Mouse (Mus musculus) 416B (cell line): ENCODE measurements around the gene Agap1.
A peak's percentile ranks its signal among the peaks of the same experiment; 100 is the strongest.

Source experiments
- DNase-seq: peaks from one replicate; pipeline ENCODE4 v3.0.0; 2011; ENCODE audit warnings: low read depth

Agap1 gene

GRCm38 (mm10) chr1:89667387-89667786 is 212.8 kb downstream of the Agap1 start:
- DNase-seq, result peak; percentile 36

GRCm38 (mm10) chr1:89668635-89669034 is 214.0 kb downstream of the Agap1 start:
- DNase-seq, result no peak

GRCm38 (mm10) chr1:89671110-89671787 is 216.6 kb downstream of the Agap1 start:
- DNase-seq, result no peak

GRCm38 (mm10) chr1:89673071-89673470 is 218.5 kb downstream of the Agap1 start:
- no peak for DNase-seq

- peak; percentile 40 for DNase-seq
Observed at GRCm38 (mm10) chr1:89673686-89674085, 219.1 kb downstream of the Agap1 start.

- no peak for DNase-seq
Observed at GRCm38 (mm10) chr1:89674681-89675080, 220.1 kb downstream of the Agap1 start.

GRCm38 (mm10) chr1:89676411-89676810 is 221.8 kb downstream of the Agap1 start:
- DNase-seq, result peak; percentile 10

- DNase-seq, result no peak
Observed at GRCm38 (mm10) chr1:89680673-89681072, 226.1 kb downstream of the Agap1 start.

- DNase-seq, result no peak
Observed at GRCm38 (mm10) chr1:89688914-89689313, 234.3 kb downstream of the Agap1 start.

- DNase-seq, result no peak
Observed at GRCm38 (mm10) chr1:89689544-89690212, 235.1 kb downstream of the Agap1 start.

- DNase-seq, result no peak
Observed at GRCm38 (mm10) chr1:89691096-89691495, 236.5 kb downstream of the Agap1 start.

GRCm38 (mm10) chr1:89692420-89692819 is 237.8 kb downstream of the Agap1 start:
- no peak for DNase-seq

GRCm38 (mm10) chr1:89694916-89695315 is 240.3 kb downstream of the Agap1 start:
- no peak for DNase-seq

- peak; percentile 55 for DNase-seq
Observed at GRCm38 (mm10) chr1:89697241-89697640, 242.6 kb downstream of the Agap1 start.

- no peak for DNase-seq
Observed at GRCm38 (mm10) chr1:89700166-89700565, 245.6 kb downstream of the Agap1 start.

GRCm38 (mm10) chr1:89701162-89701730 is 246.6 kb downstream of the Agap1 start:
- no peak for DNase-seq

GRCm38 (mm10) chr1:89703294-89703693 is 248.7 kb downstream of the Agap1 start:
- no peak for DNase-seq

- no peak for DNase-seq
Observed at GRCm38 (mm10) chr1:89705670-89706069, 251.1 kb downstream of the Agap1 start.

GRCm38 (mm10) chr1:89706862-89707261 is 252.3 kb downstream of the Agap1 start:
- peak; percentile 55 for DNase-seq

- no peak for DNase-seq
Observed at GRCm38 (mm10) chr1:89707756-89708480, 253.3 kb downstream of the Agap1 start.

- DNase-seq, result no peak
Observed at GRCm38 (mm10) chr1:89709824-89710223, 255.2 kb downstream of the Agap1 start.

GRCm38 (mm10) chr1:89713681-89714080 is 259.1 kb downstream of the Agap1 start:
- no peak for DNase-seq
